Mouse (Mus musculus) liver, adult 2 months (tissue): ENCODE measurements around the gene Tmem135.

ENCODE experiments used
- CTCF ChIP-seq: fragments of 200-500 bp; IDR thresholded peaks from 2 replicates; pipeline ENCODE4 v1.5.1; 2011; ENCODE audit warnings: low read depth, low read length, control low read depth
- POLR2A ChIP-seq: fragments of 200-500 bp; IDR thresholded peaks from 2 replicates; pipeline ENCODE4 v1.6.1; 2011; ENCODE audit warnings: low read length, control low read depth; ENCODE audit not compliant: insufficient read depth; ENCODE audit errors: extremely low read depth

GRCm38 (mm10) chr7:89308926-89309325 is 95.1 kb downstream of the Tmem135 start:
- TF ChIP-seq POLR2A (no peak), CTCF (no peak)
